Mouse (Mus musculus) limb, embryonic 12.5 days (tissue): Measurements from ENCODE around the gene Scd2. TPM values are rescaled to one million over a fixed set of nuclear protein-coding genes. Genes with fewer than 3 reads are reported as not detected.
A peak's percentile ranks its signal among the peaks of the same experiment; 100 is the strongest.
"Not testable (repeated sequence)": the region's sequence is repeated elsewhere in the genome, so short reads cannot be mapped to it uniquely, and the experiment has no call there.

ENCODE experiments used
- ATAC-seq: fragments of 200-750 bp; cut with Nextera tagmentation; 2 replicates; pipeline ENCODE4 v1.8.0; 2017; ENCODE audit warnings: low read depth, moderate TSS enrichment; ENCODE audit not compliant: insufficient number of reproducible peaks, insufficient read depth, low FRiP score, low TSS enrichment
- H3K27ac ChIP-seq: fragments of 300-500 bp; sonication (generic); 2 replicates; pipeline ENCODE4 v1.5.1; 2016; ENCODE audit warnings: mild to moderate bottlenecking, moderate library complexity
- H3K27me3 ChIP-seq: fragments of 300-500 bp; sonication (generic); 2 replicates; pipeline ENCODE4 v1.6.1; 2016; ENCODE audit warnings: mild to moderate bottlenecking, moderate library complexity
- H3K36me3 ChIP-seq: fragments of 300-500 bp; sonication (generic); 2 replicates; pipeline ENCODE4 v1.6.1; 2016; ENCODE audit warnings: mild to moderate bottlenecking, moderate library complexity
- H3K4me1 ChIP-seq: fragments of 300-500 bp; sonication (generic); replicated peaks from 2 replicates; pipeline ENCODE4 v1.6.1; 2016
- H3K4me2 ChIP-seq: fragments of 300-500 bp; sonication (generic); 2 replicates; pipeline ENCODE4 v1.6.1; 2016; ENCODE audit warnings: mild to moderate bottlenecking, moderate library complexity
- H3K4me3 ChIP-seq: fragments of 300-500 bp; sonication (generic); replicated peaks from 2 replicates; pipeline ENCODE4 v1.5.1; 2016; ENCODE audit warnings: mild to moderate bottlenecking
- H3K9ac ChIP-seq: fragments of 300-500 bp; sonication (generic); replicated peaks from 2 replicates; pipeline ENCODE4 v1.6.1; 2016; ENCODE audit warnings: mild to moderate bottlenecking, moderate library complexity
- H3K9me3 ChIP-seq: fragments of 300-500 bp; sonication (generic); 2 replicates; pipeline ENCODE4 v1.6.1; 2016; ENCODE audit warnings: mild to moderate bottlenecking, moderate library complexity
- WGBS: fragments of 180-500 bp; shearing (Covaris S2); methylation state at CpG from one replicate; pipeline ENCODE4 v1.1.7; 2016; 5-methylcytosine and 5-hydroxymethylcytosine counted together
- polyA plus RNA-seq: library from polyadenylated mRNA; unstranded; fragments of >200 nt; fragmentation: Nextera tagmentation; extraction: Ambion mirVana; gene quantifications from 2 replicates; pipeline ENCODE4 v1.2.1, GENCODE M21; 2016

Gene Scd2
- polyA plus RNA-seq, 1 experiment from 2014 or later, result 304 TPM

GRCm38 (mm10) chr19:44306171-44306570, 12.7 kb downstream of the Scd2 start:
- 81% methylated on average over 7 of the region's 7 CpGs for WGBS
- no peaks in the 10 kb centered on the region for H3K9me3 ChIP-seq
- ATAC-seq, result no peak
- peaks cover 18% of the 10 kb centered on the region for H3K4me1 ChIP-seq
- H3K4me3 ChIP-seq, result no peak overlapping the region
- no peak overlapping the region for H3K4me2 ChIP-seq
- H3K9ac ChIP-seq, result no peak overlapping the region
- H3K27me3 ChIP-seq, result no peaks in the 10 kb centered on the region
- no peak overlapping the region for H3K27ac ChIP-seq
- H3K36me3 ChIP-seq, result peaks cover 82% of the 10 kb centered on the region

GRCm38 (mm10) chr19:44307101-44307914, 13.8 kb downstream of the Scd2 start:
- no peaks in the 10 kb centered on the region for H3K9me3 ChIP-seq
- no peak overlapping the region for H3K4me2 ChIP-seq
- 84% methylated on average over 9 of the region's 9 CpGs for WGBS
- no peaks in the 10 kb centered on the region for H3K27me3 ChIP-seq
- peaks cover 71% of the 10 kb centered on the region for H3K36me3 ChIP-seq
- ATAC-seq, result no peak
- H3K9ac ChIP-seq, result no peak overlapping the region
- 0 out of 2 replicates have a peak overlapping the region, but pooled peaks have one; percentile 24 for H3K27ac ChIP-seq
- H3K4me1 ChIP-seq, result peaks cover 9% of the 10 kb centered on the region
- no peak overlapping the region for H3K4me3 ChIP-seq

GRCm38 (mm10) chr19:44307915-44308470, 14.5 kb downstream of the Scd2 start:
- Histone ChIP-seq H3K9me3 (no peaks in the 10 kb centered on the region), H3K9ac (no peak overlapping the region), H3K4me2 (no peak overlapping the region), H3K36me3 (peaks cover 64% of the 10 kb centered on the region), H3K4me1 (peaks cover 5% of the 10 kb centered on the region), H3K27ac (no peak overlapping the region), H3K27me3 (no peaks in the 10 kb centered on the region), H3K4me3 (no peak overlapping the region)
- 83% methylated on average over 6 of the region's 6 CpGs for WGBS
- ATAC-seq, result no peak

- Histone ChIP-seq H3K27me3 (no peaks in the 10 kb centered on the region), H3K9ac (no peak overlapping the region), H3K4me3 (no peak overlapping the region), H3K36me3 (peaks cover 56% of the 10 kb centered on the region), H3K9me3 (no peaks in the 10 kb centered on the region), H3K4me2 (no peak overlapping the region), H3K27ac (no peak overlapping the region), H3K4me1 (peaks cover 4% of the 10 kb centered on the region; the same call in 1 of the 2 replicates)
- ATAC-seq, result no peak
- 88% methylated on average over 8 of the region's 8 CpGs for WGBS
These were observed 15.3 kb downstream of the Scd2 start for GRCm38 (mm10) chr19:44308611-44309246.

GRCm38 (mm10) chr19:44309351-44310154, 16.1 kb downstream of the Scd2 start:
- Histone ChIP-seq H3K36me3 (peaks cover 48% of the 10 kb centered on the region), H3K9ac (no peak overlapping the region), H3K9me3 (no peaks in the 10 kb centered on the region), H3K27me3 (no peaks in the 10 kb centered on the region), H3K4me2 (no peak overlapping the region), H3K27ac (no peak overlapping the region), H3K4me1 (peaks cover 6% of the 10 kb centered on the region; the same call in 1 of the 2 replicates), H3K4me3 (no peak overlapping the region)
- no peak for ATAC-seq
- 78% methylated on average over 12 of the region's 12 CpGs for WGBS

- H3K9me3 ChIP-seq, H3K4me3 ChIP-seq, H3K27me3 ChIP-seq, H3K27ac ChIP-seq, H3K9ac ChIP-seq, H3K4me1 ChIP-seq, H3K4me2 ChIP-seq, ATAC-seq: not testable (repeated sequence)
- WGBS, result 96% methylated on average over 1 of the region's 1 CpGs
- H3K36me3 ChIP-seq, result peaks cover 42% of the 10 kb centered on the region
These were observed 16.7 kb downstream of the Scd2 start for GRCm38 (mm10) chr19:44310155-44310575.

- Histone ChIP-seq H3K27me3 (no peaks in the 10 kb centered on the region), H3K36me3 (peaks cover 36% of the 10 kb centered on the region), H3K9me3 (no peaks in the 10 kb centered on the region), H3K4me2 (no peak overlapping the region), H3K9ac (no peak overlapping the region), H3K27ac (no peak overlapping the region), H3K4me3 (no peak overlapping the region), H3K4me1 (peaks cover 14% of the 10 kb centered on the region; the same call in 1 of the 2 replicates)
- no peak for ATAC-seq
- 68% methylated on average over 5 of the region's 5 CpGs for WGBS
These were observed 17.3 kb downstream of the Scd2 start for GRCm38 (mm10) chr19:44310814-44311213.

GRCm38 (mm10) chr19:44311306-44312006, 18.0 kb downstream of the Scd2 start:
- Histone ChIP-seq H3K4me1 (peaks cover 14% of the 10 kb centered on the region; the same call in 1 of the 2 replicates), H3K4me3 (no peak overlapping the region), H3K9me3 (no peaks in the 10 kb centered on the region), H3K9ac (no peak overlapping the region), H3K4me2 (no peak overlapping the region), H3K27me3 (no peaks in the 10 kb centered on the region), H3K36me3 (peaks cover 29% of the 10 kb centered on the region), H3K27ac (0 out of 2 replicates have a peak overlapping the region, but pooled peaks have one; percentile 8)
- WGBS, result 83% methylated on average over 8 of the region's 8 CpGs
- no peak for ATAC-seq

GRCm38 (mm10) chr19:44312007-44312360, 18.5 kb downstream of the Scd2 start:
- peaks cover 17% of the 10 kb centered on the region; the same call in 1 of the 2 replicates for H3K4me1 ChIP-seq
- WGBS, result 69% methylated on average over 4 of the region's 4 CpGs
- no peak overlapping the region for H3K4me3 ChIP-seq
- H3K27me3 ChIP-seq, result no peaks in the 10 kb centered on the region
- H3K9me3 ChIP-seq, result no peaks in the 10 kb centered on the region
- H3K36me3 ChIP-seq, result peaks cover 24% of the 10 kb centered on the region
- H3K9ac ChIP-seq, result no peak overlapping the region
- 0 out of 2 replicates have a peak overlapping the region, but pooled peaks have one; percentile 8 for H3K27ac ChIP-seq
- H3K4me2 ChIP-seq, result no peak overlapping the region
- ATAC-seq, result no peak

- peaks cover 17% of the 10 kb centered on the region; the same call in 1 of the 2 replicates for H3K4me1 ChIP-seq
- no peak overlapping the region for H3K27ac ChIP-seq
- H3K27me3 ChIP-seq, result no peaks in the 10 kb centered on the region
- H3K9ac ChIP-seq, result no peak overlapping the region
- H3K9me3 ChIP-seq, result no peaks in the 10 kb centered on the region
- no peak for ATAC-seq
- 72% methylated on average over 3 of the region's 3 CpGs for WGBS
- no peak overlapping the region for H3K4me3 ChIP-seq
- peaks cover 13% of the 10 kb centered on the region for H3K36me3 ChIP-seq
- no peak overlapping the region for H3K4me2 ChIP-seq
These were observed 19.6 kb downstream of the Scd2 start for GRCm38 (mm10) chr19:44313066-44313465.
